Mouse (Mus musculus): ENCODE results near the gene Gm10283. TPM values are rescaled to one million over a fixed set of nuclear protein-coding genes. Genes with fewer than 3 reads are reported as not detected.

Gene Gm10283
- polyA plus RNA-seq, 1 experiment: not detected

DNA sequence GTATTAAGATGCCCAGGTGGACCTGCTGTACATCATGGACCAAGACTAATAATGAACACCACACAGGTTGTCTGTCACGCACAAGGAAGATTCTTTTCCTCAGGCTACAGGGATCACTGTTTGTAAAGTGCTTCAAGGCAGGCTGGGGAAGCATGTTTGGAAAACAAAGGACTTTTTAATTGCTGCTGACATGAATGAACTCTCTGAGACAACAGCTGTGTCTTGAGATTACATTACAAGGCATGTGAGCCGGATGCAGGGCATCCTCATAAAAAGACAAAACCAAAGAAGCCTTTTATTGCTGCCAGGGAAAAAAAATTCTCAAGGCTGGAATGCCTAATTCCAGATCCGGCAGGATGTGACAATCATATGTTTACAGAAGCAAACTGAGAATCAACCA, 64.4 kb downstream of the Gm10283 start:
- Histone ChIP-seq H3K9ac (ENCODE audit: low read depth, poor library complexity, severe bottlenecking) (no peak overlapping the region), H3K4me3 (ENCODE audit: low read depth, low read length) (no peak overlapping the region), H3K4me1 (ENCODE audit: control insufficient read depth, insufficient read depth, low read length) (no peaks in the 10 kb centered on the region), H3K27ac (ENCODE audit: insufficient read depth, low read length) (no peak overlapping the region), H3K9me3 (replicated peaks; ENCODE audit: control insufficient read depth, insufficient read depth, low read length, poor library complexity, severe bottlenecking) (no peaks in the 10 kb centered on the region), H3K27me3 (ENCODE audit: control insufficient read depth, insufficient read depth, low read length, poor library complexity, severe bottlenecking) (no peaks in the 10 kb centered on the region; the same call in 1 of the 2 replicates), H3K36me3 (ENCODE audit: control insufficient read depth, insufficient read depth, low read length, poor library complexity, severe bottlenecking) (no peaks in the 10 kb centered on the region)
- TF ChIP-seq EP300 (IDR thresholded peaks at IDR 0.05; ENCODE audit: insufficient read depth, low read depth, low read length) (no peak), CTCF (IDR thresholded peaks at IDR 0.05; ENCODE audit: low read depth, low read length) (no peak), POLR2A (IDR thresholded peaks at IDR 0.05; ENCODE audit: insufficient read depth, low read length) (no peak)

GRCm38 (mm10) chr8:60436872-60437271, 66.1 kb downstream of the Gm10283 start:
- Histone ChIP-seq H3K4me3 (ENCODE audit: low read depth, low read length) (no peak overlapping the region), H3K4me1 (ENCODE audit: control insufficient read depth, insufficient read depth, low read length) (no peaks in the 10 kb centered on the region), H3K27ac (ENCODE audit: insufficient read depth, low read length) (no peak overlapping the region), H3K27me3 (ENCODE audit: control insufficient read depth, insufficient read depth, low read length, poor library complexity, severe bottlenecking) (no peaks in the 10 kb centered on the region; the same call in 1 of the 2 replicates), H3K9ac (ENCODE audit: low read depth, poor library complexity, severe bottlenecking) (no peak overlapping the region), H3K9me3 (replicated peaks; ENCODE audit: control insufficient read depth, insufficient read depth, low read length, poor library complexity, severe bottlenecking) (no peaks in the 10 kb centered on the region), H3K36me3 (ENCODE audit: control insufficient read depth, insufficient read depth, low read length, poor library complexity, severe bottlenecking) (no peaks in the 10 kb centered on the region)
- TF ChIP-seq POLR2A (IDR thresholded peaks at IDR 0.05; ENCODE audit: insufficient read depth, low read length) (no peak), EP300 (IDR thresholded peaks at IDR 0.05; ENCODE audit: insufficient read depth, low read depth, low read length) (no peak), CTCF (IDR thresholded peaks at IDR 0.05; ENCODE audit: low read depth, low read length) (no peak)

- H3K27me3 ChIP-seq (ENCODE audit: control insufficient read depth, insufficient read depth, low read length, poor library complexity, severe bottlenecking): no peaks in the 10 kb centered on the region
- H3K9me3 ChIP-seq (replicated peaks; ENCODE audit: control insufficient read depth, insufficient read depth, low read length, poor library complexity, severe bottlenecking): no peaks in the 10 kb centered on the region
- H3K4me1 ChIP-seq (ENCODE audit: control insufficient read depth, insufficient read depth, low read length): no peaks in the 10 kb centered on the region
- no peak overlapping the region for H3K27ac ChIP-seq (ENCODE audit: insufficient read depth, low read length)
- H3K4me3 ChIP-seq (ENCODE audit: low read depth, low read length): no peak overlapping the region
- H3K36me3 ChIP-seq (ENCODE audit: control insufficient read depth, insufficient read depth, low read length, poor library complexity, severe bottlenecking): no peaks in the 10 kb centered on the region
- TF ChIP-seq POLR2A (IDR thresholded peaks at IDR 0.05; ENCODE audit: insufficient read depth, low read length) (no peak), EP300 (IDR thresholded peaks at IDR 0.05; ENCODE audit: insufficient read depth, low read depth, low read length) (no peak), CTCF (IDR thresholded peaks at IDR 0.05; ENCODE audit: low read depth, low read length) (no peak)
- no peak overlapping the region for H3K9ac ChIP-seq (ENCODE audit: low read depth, poor library complexity, severe bottlenecking)
These were observed 70.3 kb downstream of the Gm10283 start for GRCm38 (mm10) chr8:60432649-60433048.

DNA sequence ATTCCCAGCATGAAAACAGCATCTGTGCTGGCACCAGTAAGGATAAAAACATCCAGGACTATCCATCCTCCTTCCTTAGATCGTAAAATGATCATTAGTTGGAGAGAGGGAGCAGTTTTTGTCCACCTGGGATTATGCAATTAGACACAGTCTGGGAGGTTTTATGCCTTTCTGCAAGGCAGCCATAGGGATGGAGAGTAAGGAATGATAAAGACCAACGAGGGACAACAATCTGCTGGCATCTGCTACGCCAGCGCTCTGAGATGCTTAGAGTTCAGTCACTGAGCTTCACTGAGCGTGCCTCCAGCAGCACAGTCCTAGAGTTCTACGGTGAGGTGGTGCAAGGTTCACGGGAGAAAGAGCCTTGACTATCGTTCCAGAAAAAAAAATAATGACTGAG, 96.6 kb downstream of the Gm10283 start:
- H3K4me1 ChIP-seq (ENCODE audit: control insufficient read depth, insufficient read depth, low read length): no peaks in the 10 kb centered on the region
- no peak overlapping the region for H3K4me3 ChIP-seq (ENCODE audit: low read depth, low read length)
- no peaks in the 10 kb centered on the region for H3K27me3 ChIP-seq (ENCODE audit: control insufficient read depth, insufficient read depth, low read length, poor library complexity, severe bottlenecking)
- no peak overlapping the region for H3K27ac ChIP-seq (ENCODE audit: insufficient read depth, low read length)
- TF ChIP-seq CTCF (IDR thresholded peaks at IDR 0.05; ENCODE audit: low read depth, low read length) (no peak), EP300 (IDR thresholded peaks at IDR 0.05; ENCODE audit: insufficient read depth, low read depth, low read length) (no peak), POLR2A (IDR thresholded peaks at IDR 0.05; ENCODE audit: insufficient read depth, low read length) (no peak)
- no peak overlapping the region for H3K9ac ChIP-seq (ENCODE audit: low read depth, poor library complexity, severe bottlenecking)
- H3K36me3 ChIP-seq (ENCODE audit: control insufficient read depth, insufficient read depth, low read length, poor library complexity, severe bottlenecking): no peaks in the 10 kb centered on the region
- H3K9me3 ChIP-seq (replicated peaks; ENCODE audit: control insufficient read depth, insufficient read depth, low read length, poor library complexity, severe bottlenecking): no peaks in the 10 kb centered on the region

- Histone ChIP-seq H3K4me1 (ENCODE audit: control insufficient read depth, insufficient read depth, low read length) (no peaks in the 10 kb centered on the region), H3K27ac (ENCODE audit: insufficient read depth, low read length) (no peak overlapping the region), H3K27me3 (ENCODE audit: control insufficient read depth, insufficient read depth, low read length, poor library complexity, severe bottlenecking) (no peaks in the 10 kb centered on the region), H3K9me3 (replicated peaks; ENCODE audit: control insufficient read depth, insufficient read depth, low read length, poor library complexity, severe bottlenecking) (no peaks in the 10 kb centered on the region), H3K4me3 (ENCODE audit: low read depth, low read length) (no peak overlapping the region), H3K9ac (ENCODE audit: low read depth, poor library complexity, severe bottlenecking) (no peak overlapping the region), H3K36me3 (ENCODE audit: control insufficient read depth, insufficient read depth, low read length, poor library complexity, severe bottlenecking) (no peaks in the 10 kb centered on the region)
- TF ChIP-seq POLR2A (IDR thresholded peaks at IDR 0.05; ENCODE audit: insufficient read depth, low read length): no peak
- no peak for TF ChIP-seq EP300 (IDR thresholded peaks at IDR 0.05; ENCODE audit: insufficient read depth, low read depth, low read length)
These were observed 97.9 kb downstream of the Gm10283 start for GRCm38 (mm10) chr8:60404994-60405548.

DNA sequence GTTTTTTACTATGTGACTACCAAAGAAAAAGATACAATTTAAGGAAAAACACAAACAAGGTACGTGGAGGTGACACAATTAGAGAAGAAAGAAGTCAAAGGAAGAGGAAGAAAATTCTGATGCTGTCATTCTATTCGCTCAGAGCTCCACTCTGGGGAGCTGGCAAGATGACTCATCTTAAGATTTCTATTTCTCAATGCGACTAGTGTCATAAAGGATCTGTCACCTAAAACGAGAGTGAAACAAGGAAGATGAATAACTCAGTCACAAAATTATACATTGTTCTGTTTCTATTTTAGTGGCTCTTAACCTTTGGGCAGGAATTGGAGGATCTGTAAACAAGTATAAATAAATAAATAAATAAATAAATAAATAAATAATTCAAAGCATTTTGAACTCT, 109.3 kb downstream of the Gm10283 start:
- no peak overlapping the region for H3K9ac ChIP-seq (ENCODE audit: low read depth, poor library complexity, severe bottlenecking)
- H3K27me3 ChIP-seq (ENCODE audit: control insufficient read depth, insufficient read depth, low read length, poor library complexity, severe bottlenecking): no peaks in the 10 kb centered on the region
- H3K9me3 ChIP-seq (replicated peaks; ENCODE audit: control insufficient read depth, insufficient read depth, low read length, poor library complexity, severe bottlenecking): 0 out of 2 replicates have a peak, but pooled peaks cover 2% of the 10 kb centered on the region
- TF ChIP-seq EP300 (IDR thresholded peaks at IDR 0.05; ENCODE audit: insufficient read depth, low read depth, low read length) (no peak), CTCF (IDR thresholded peaks at IDR 0.05; ENCODE audit: low read depth, low read length) (no peak), POLR2A (IDR thresholded peaks at IDR 0.05; ENCODE audit: insufficient read depth, low read length) (no peak)
- H3K4me1 ChIP-seq (ENCODE audit: control insufficient read depth, insufficient read depth, low read length): no peaks in the 10 kb centered on the region
- no peak overlapping the region for H3K4me3 ChIP-seq (ENCODE audit: low read depth, low read length)
- no peak overlapping the region for H3K27ac ChIP-seq (ENCODE audit: insufficient read depth, low read length)
- H3K36me3 ChIP-seq (ENCODE audit: control insufficient read depth, insufficient read depth, low read length, poor library complexity, severe bottlenecking): no peaks in the 10 kb centered on the region

All from ES-Bruce4 (cell line).